8 mouse cellular contexts compared by ENCODE assay signal in the genomic region with DNA sequence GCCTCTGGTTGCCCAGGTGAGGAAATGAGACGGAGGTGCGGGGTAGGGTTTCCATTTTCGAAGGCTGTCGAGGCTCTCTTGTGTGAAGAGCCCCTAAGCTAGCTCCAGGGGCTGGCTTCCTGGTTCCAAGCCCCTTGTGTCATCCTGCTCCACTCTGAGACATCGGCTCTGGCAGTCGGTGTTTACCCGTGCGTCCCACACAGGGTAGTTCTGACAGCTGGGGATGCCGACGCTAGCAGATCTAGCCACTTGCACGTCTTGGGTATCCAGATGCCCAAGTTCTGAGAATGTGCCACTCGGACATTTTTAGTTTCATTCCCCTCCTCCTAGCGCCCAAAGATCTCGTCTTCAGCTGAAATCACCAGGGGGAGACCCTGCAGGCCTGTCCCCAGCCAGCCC. TPM values are rescaled to one million over a fixed set of nuclear protein-coding genes. Genes with fewer than 3 reads are reported as not detected.
DNase-seq lines count a peak whose midpoint lies in the region; ATAC-seq and TF ChIP-seq lines count a peak whose summit lies in the region.

No protein-coding gene starts in this region.

- H3K4me1 ChIP-seq in lung, embryonic 15.5 days = peaks cover 20% of the 10 kb centered on the region
- H3K4me1 ChIP-seq in lung, adult 2 months (ENCODE audit: control insufficient read depth, insufficient read depth, low read length) = no peaks in the 10 kb centered on the region
- H3K4me1 ChIP-seq in forebrain, embryonic 13.5 days = peaks cover 19% of the 10 kb centered on the region
- peaks cover 5% of the 10 kb centered on the region; the same call in 1 of the 2 replicates for H3K4me1 ChIP-seq in limb, embryonic 14.5 days (ENCODE audit: control insufficient read depth, insufficient read depth, low read length)

- H3K27me3 ChIP-seq in lung, embryonic 15.5 days = peaks cover 61% of the 10 kb centered on the region
- H3K27me3 ChIP-seq in forebrain, embryonic 13.5 days = peaks cover 34% of the 10 kb centered on the region
- peaks cover 29% of the 10 kb centered on the region for H3K27me3 ChIP-seq in limb, embryonic 14.5 days (ENCODE audit: control insufficient read depth, insufficient read depth, low read length)

- TF ChIP-seq POLR2A in lung, adult 2 months (IDR thresholded peaks at IDR 0.05; ENCODE audit: borderline replicate concordance, extremely low read depth, low read depth, low read length) = no peak
- TF ChIP-seq POLR2A in limb, embryonic 14.5 days (IDR thresholded peaks at IDR 0.05; ENCODE audit: borderline replicate concordance, extremely low read depth, insufficient read depth, insufficient read length) = no peak

- no peaks in the 10 kb centered on the region for H3K9me3 ChIP-seq in lung, embryonic 15.5 days
- no peaks in the 10 kb centered on the region for H3K9me3 ChIP-seq in forebrain, embryonic 13.5 days (replicated peaks)
- H3K9me3 ChIP-seq in limb, embryonic 14.5 days (ENCODE audit: control insufficient read depth, low read length) = no peaks in the 10 kb centered on the region

- ATAC-seq in lung, embryonic 15.5 days (ENCODE audit: borderline replicate concordance, extremely low read depth, low FRiP score, low TSS enrichment) = no peak
- ATAC-seq in forebrain, embryonic 13.5 days = peak; percentile 16; the same call in 1 of the 2 replicates
- ATAC-seq in limb, embryonic 14.5 days (ENCODE audit: low FRiP score, low read depth) = no peak

- 28% methylated on average over 14 of the region's 14 CpGs for WGBS in lung, embryonic 15.5 days
- 36% methylated on average over 14 of the region's 14 CpGs for WGBS in lung, adult 2 months
- WGBS in forebrain, embryonic 13.5 days = 27% methylated on average over 14 of the region's 14 CpGs
- 34% methylated on average over 14 of the region's 14 CpGs for WGBS in limb, embryonic 14.5 days

- DNase-seq in lung, adult 2 months = no peak
- no peak for DNase-seq in limb, embryonic 14.5 days (ENCODE audit: low spot score)
- peak; percentile 60 to 74 for DNase-seq in right cerebral cortex, postnatal 10 days (ENCODE audit: low spot score in 2 of 2)
- DNase-seq in T-cell, adult 2 months (ENCODE audit: low spot score) = no peak
- no peak for DNase-seq in adrenal gland, postnatal 36 days
- no peak for DNase-seq in gastrocnemius, adult 2 months

- no peaks in the 10 kb centered on the region for H3K36me3 ChIP-seq in lung, embryonic 15.5 days
- H3K36me3 ChIP-seq in forebrain, embryonic 13.5 days (ENCODE audit: poor library complexity, severe bottlenecking) = peaks cover 23% of the 10 kb centered on the region
- H3K36me3 ChIP-seq in limb, embryonic 14.5 days (ENCODE audit: control insufficient read depth, insufficient read depth, low read length) = no peaks in the 10 kb centered on the region

- intact Hi-C loops in gastrocnemius, adult 2 months (cut with DNase I) = loop anchor here (2.0 to 5.0 kb wide), 2 partner anchors 45 to 106 kb away; partner anchors contain the start of gene Eml2

- H3K27ac ChIP-seq in lung, embryonic 15.5 days = no peak overlapping the region
- H3K27ac ChIP-seq in forebrain, embryonic 13.5 days = peak overlapping the region; percentile 89; the same call in 1 of the 2 replicates
- no peak overlapping the region for H3K27ac ChIP-seq in limb, embryonic 14.5 days (replicated peaks; ENCODE audit: low read depth, low read length)
- H3K27ac ChIP-seq in gastrocnemius, adult 2 months = no peak overlapping the region

- no peak overlapping the region for H3K9ac ChIP-seq in lung, embryonic 15.5 days
- peak overlapping the region; percentile 99 for H3K9ac ChIP-seq in forebrain, embryonic 13.5 days
- no peak overlapping the region for H3K9ac ChIP-seq in limb, embryonic 14.5 days (ENCODE audit: low read depth, low read length, severe bottlenecking)

- H3K4me2 ChIP-seq in lung, embryonic 15.5 days = peak overlapping the region; percentile 97
- H3K4me2 ChIP-seq in forebrain, embryonic 13.5 days = peak overlapping the region; percentile 72
- peak overlapping the region; percentile 98 for H3K4me2 ChIP-seq in limb, embryonic 14.5 days (replicated peaks; ENCODE audit: low read depth, low read length, severe bottlenecking)

- no peak for TF ChIP-seq CTCF in lung, adult 2 months (IDR thresholded peaks at IDR 0.05; ENCODE audit: insufficient read depth, low read length)
- no peak for TF ChIP-seq CTCF in gastrocnemius, adult 2 months (IDR thresholded peaks at IDR 0.05)

- H3K4me3 ChIP-seq in lung, embryonic 15.5 days = 0 out of 2 replicates have a peak overlapping the region, but pooled peaks have one; percentile 48
- no peak overlapping the region for H3K4me3 ChIP-seq in lung, adult 2 months (replicated peaks; ENCODE audit: extremely low read depth, low read depth, low read length)
- peak overlapping the region; percentile 87 for H3K4me3 ChIP-seq in forebrain, embryonic 13.5 days
- H3K4me3 ChIP-seq in limb, embryonic 14.5 days (replicated peaks; ENCODE audit: low read length) = peak overlapping the region; percentile 52; the same call in 1 of the 2 replicates
- no peak overlapping the region; the same call in 1 of the 2 replicates for H3K4me3 ChIP-seq in gastrocnemius, adult 2 months

RNA-seq across cellular contexts. Expression of gene Rtn2, which starts 1.0 kb away (rescaled TPM):
- 10.6 and 11.4 TPM in 2 replicates for polyA plus RNA-seq in lung, embryonic 15.5 days (2015; fragmentation: Nextera tagmentation; extraction: Ambion mirVana)
- 56.3 and 76.2 TPM in 2 replicates for polyA plus RNA-seq in lung, adult 2 months (2012; rRNA removed)
- 87.9 and 92.4 TPM in 2 replicates for polyA plus RNA-seq in forebrain, embryonic 13.5 days (2015; fragmentation: Nextera tagmentation; extraction: Ambion mirVana)
- 44.3 and 59.4 TPM in 2 replicates for polyA plus RNA-seq in limb, embryonic 14.5 days (2012; rRNA removed)
- 22.5 and 30.6 TPM in 2 replicates for polyA plus RNA-seq in limb, embryonic 14.5 days (2014; fragmentation: Nextera tagmentation; extraction: Ambion mirVana)
- 1 to 10 TPM; 4.6 to 5.1 TPM for total RNA-seq in adrenal gland, postnatal 36 days (2021)
- 1,000 to 10,000 TPM in 1 of 2 experiments, 100 to 1,000 TPM in 1; 987 to 1,150 TPM for total RNA-seq in gastrocnemius, adult 2 months (2021)

RNA-seq across cellular contexts. Expression of gene Ppm1n, which starts 3.5 kb away (rescaled TPM):
- polyA plus RNA-seq in lung, embryonic 15.5 days (2015; fragmentation: Nextera tagmentation; extraction: Ambion mirVana) = not detected in 2 replicates
- 0.23 and 0.36 TPM in 2 replicates for polyA plus RNA-seq in lung, adult 2 months (2012; rRNA removed)
- polyA plus RNA-seq in forebrain, embryonic 13.5 days (2015; fragmentation: Nextera tagmentation; extraction: Ambion mirVana) = 0.18 and 0.80 TPM in 2 replicates
- not detected in 2 replicates for polyA plus RNA-seq in limb, embryonic 14.5 days (2012; rRNA removed)
- polyA plus RNA-seq in limb, embryonic 14.5 days (2014; fragmentation: Nextera tagmentation; extraction: Ambion mirVana) = not detected in 2 replicates
- total RNA-seq in adrenal gland, postnatal 36 days (2021) = not detected
- under 1 TPM in 1 of 2 experiments, not detected in 1; 0.74 TPM for total RNA-seq in gastrocnemius, adult 2 months (2021)

RNA-seq across cellular contexts. Expression of gene Vasp, which starts 11.8 kb away (rescaled TPM):
- polyA plus RNA-seq in lung, embryonic 15.5 days (2015; fragmentation: Nextera tagmentation; extraction: Ambion mirVana) = 115 TPM in 2 replicates
- polyA plus RNA-seq in lung, adult 2 months (2012; rRNA removed) = 194 TPM in 2 replicates
- 31.0 and 32.7 TPM in 2 replicates for polyA plus RNA-seq in forebrain, embryonic 13.5 days (2015; fragmentation: Nextera tagmentation; extraction: Ambion mirVana)
- 126 and 169 TPM in 2 replicates for polyA plus RNA-seq in limb, embryonic 14.5 days (2012; rRNA removed)
- polyA plus RNA-seq in limb, embryonic 14.5 days (2014; fragmentation: Nextera tagmentation; extraction: Ambion mirVana) = 66.7 and 67.0 TPM in 2 replicates
- 10 to 100 TPM; 45.4 to 55.0 TPM for total RNA-seq in adrenal gland, postnatal 36 days (2021)
- 10 to 100 TPM; 13.6 to 17.3 TPM for total RNA-seq in gastrocnemius, adult 2 months (2021)

RNA-seq across cellular contexts. Expression of gene Fosb, which starts 26.4 kb away (rescaled TPM):
- 0.24 and 0.26 TPM in 2 replicates for polyA plus RNA-seq in lung, embryonic 15.5 days (2015; fragmentation: Nextera tagmentation; extraction: Ambion mirVana)
- polyA plus RNA-seq in lung, adult 2 months (2012; rRNA removed) = 4.0 and 4.6 TPM in 2 replicates
- 0.06 TPM in 1 of 2 replicates, not detected in the other for polyA plus RNA-seq in forebrain, embryonic 13.5 days (2015; fragmentation: Nextera tagmentation; extraction: Ambion mirVana)
- polyA plus RNA-seq in limb, embryonic 14.5 days (2012; rRNA removed) = 0.69 and 0.88 TPM in 2 replicates
- 0.14 and 0.28 TPM in 2 replicates for polyA plus RNA-seq in limb, embryonic 14.5 days (2014; fragmentation: Nextera tagmentation; extraction: Ambion mirVana)
- 10 to 100 TPM; 11.2 to 23.6 TPM for total RNA-seq in adrenal gland, postnatal 36 days (2021)
- total RNA-seq in gastrocnemius, adult 2 months (2021) = under 1 TPM; 0.22 to 0.59 TPM

RNA-seq across cellular contexts. Expression of gene Opa3, which starts 55.3 kb away (rescaled TPM):
- polyA plus RNA-seq in lung, embryonic 15.5 days (2015; fragmentation: Nextera tagmentation; extraction: Ambion mirVana) = 33.2 and 34.6 TPM in 2 replicates
- 24.6 and 27.6 TPM in 2 replicates for polyA plus RNA-seq in lung, adult 2 months (2012; rRNA removed)
- polyA plus RNA-seq in forebrain, embryonic 13.5 days (2015; fragmentation: Nextera tagmentation; extraction: Ambion mirVana) = 42.1 and 47.5 TPM in 2 replicates
- 19.6 and 23.6 TPM in 2 replicates for polyA plus RNA-seq in limb, embryonic 14.5 days (2012; rRNA removed)
- polyA plus RNA-seq in limb, embryonic 14.5 days (2014; fragmentation: Nextera tagmentation; extraction: Ambion mirVana) = 27.5 and 31.7 TPM in 2 replicates
- 10 to 100 TPM; 31.7 to 37.4 TPM for total RNA-seq in adrenal gland, postnatal 36 days (2021)
- total RNA-seq in gastrocnemius, adult 2 months (2021) = 10 to 100 TPM; 41.9 to 52.4 TPM

Comparison
In these comparisons a context has a peak if more than half of its experiments do, and no peak if none do; other contexts are left out.
1. H3K4me3 ChIP-seq: peak in lung, embryonic 15.5 days (single experiment), forebrain, embryonic 13.5 days (single experiment) and limb, embryonic 14.5 days (single experiment); none in lung, adult 2 months (single experiment) and gastrocnemius, adult 2 months (single experiment).
2. DNase-seq: peak in right cerebral cortex, postnatal 10 days (2 of 2); none in lung, adult 2 months (single experiment), limb, embryonic 14.5 days (single experiment), T-cell, adult 2 months (single experiment), adrenal gland, postnatal 36 days (0 of 2) and gastrocnemius, adult 2 months (single experiment).
3. Peak in every context shown above with its lines, with median percentiles within 50 percentile points of each other: H3K4me2 ChIP-seq.